Mouse (Mus musculus) intestine, embryonic 14.5 days (tissue): ENCODE results near the gene Vgll4. TPM values are rescaled to one million over a fixed set of nuclear protein-coding genes. Genes with fewer than 3 reads are reported as not detected.

Experiments used
- ATAC-seq: fragments of 200-750 bp; cut with Nextera tagmentation; replicated peaks from 2 replicates; pipeline ENCODE4 v1.8.0; 2017; ENCODE audit warnings: low read depth, moderate number of reproducible peaks, moderate TSS enrichment, moderate library complexity; ENCODE audit not compliant: low FRiP score, low TSS enrichment
- DNase-seq: peaks from one replicate; pipeline ENCODE4 v3.0.0-alpha.2; 2018; ENCODE audit warnings: low spot score
- H3K27ac ChIP-seq: fragments of 300-500 bp; sonication (generic); 2 replicates; pipeline ENCODE4 v1.5.1; 2014; ENCODE audit warnings: low read depth, mild to moderate bottlenecking, control low read depth
- H3K27me3 ChIP-seq: fragments of 300-500 bp; sonication (generic); replicated peaks from 2 replicates; pipeline ENCODE4 v1.6.1; 2014; ENCODE audit warnings: low read length, control low read depth; ENCODE audit not compliant: control insufficient read depth, insufficient read depth
- H3K36me3 ChIP-seq: fragments of 300-500 bp; sonication (generic); 2 replicates; pipeline ENCODE4 v1.6.1; 2014; ENCODE audit warnings: low read length, control low read depth; ENCODE audit not compliant: control insufficient read depth, insufficient read depth
- H3K4me1 ChIP-seq: fragments of 300-500 bp; sonication (generic); replicated peaks from 2 replicates; pipeline ENCODE4 v1.6.1; 2014; ENCODE audit warnings: low read length, control low read depth, mixed read lengths; ENCODE audit not compliant: control insufficient read depth, insufficient read depth
- H3K4me2 ChIP-seq: fragments of 300-500 bp; sonication (generic); 2 replicates; pipeline ENCODE4 v1.6.1; 2014; ENCODE audit warnings: low read length
- H3K4me3 ChIP-seq: fragments of 300-500 bp; sonication (generic); 2 replicates; pipeline ENCODE4 v1.5.1; 2014; ENCODE audit warnings: low read depth, low read length, control low read depth, mixed read lengths
- H3K9ac ChIP-seq: fragments of 300-500 bp; sonication (generic); 2 replicates; pipeline ENCODE4 v1.6.1; 2014; ENCODE audit warnings: mild to moderate bottlenecking, low read length
- H3K9me3 ChIP-seq: fragments of 300-500 bp; sonication (generic); 2 replicates; pipeline ENCODE4 v1.6.1; 2016; ENCODE audit warnings: low read length, control low read depth; ENCODE audit not compliant: control insufficient read depth
- WGBS: fragments of 180-500 bp; shearing (Covaris S2); extraction: QIAGEN DNeasy Blood & Tissue Kit; methylation state at CpG from one replicate; pipeline ENCODE4 v1.1.7; 2014; 5-methylcytosine and 5-hydroxymethylcytosine counted together
- polyA plus RNA-seq: library from polyadenylated mRNA; unstranded; fragments of >200 nt; fragmentation: Nextera tagmentation; extraction: Ambion mirVana; gene quantifications from 2 replicates; pipeline ENCODE4 v1.2.1, GENCODE M21; 2014

The Vgll4 gene
- polyA plus RNA-seq, 1 experiment from 2014 or later: 72.0 TPM

DNA sequence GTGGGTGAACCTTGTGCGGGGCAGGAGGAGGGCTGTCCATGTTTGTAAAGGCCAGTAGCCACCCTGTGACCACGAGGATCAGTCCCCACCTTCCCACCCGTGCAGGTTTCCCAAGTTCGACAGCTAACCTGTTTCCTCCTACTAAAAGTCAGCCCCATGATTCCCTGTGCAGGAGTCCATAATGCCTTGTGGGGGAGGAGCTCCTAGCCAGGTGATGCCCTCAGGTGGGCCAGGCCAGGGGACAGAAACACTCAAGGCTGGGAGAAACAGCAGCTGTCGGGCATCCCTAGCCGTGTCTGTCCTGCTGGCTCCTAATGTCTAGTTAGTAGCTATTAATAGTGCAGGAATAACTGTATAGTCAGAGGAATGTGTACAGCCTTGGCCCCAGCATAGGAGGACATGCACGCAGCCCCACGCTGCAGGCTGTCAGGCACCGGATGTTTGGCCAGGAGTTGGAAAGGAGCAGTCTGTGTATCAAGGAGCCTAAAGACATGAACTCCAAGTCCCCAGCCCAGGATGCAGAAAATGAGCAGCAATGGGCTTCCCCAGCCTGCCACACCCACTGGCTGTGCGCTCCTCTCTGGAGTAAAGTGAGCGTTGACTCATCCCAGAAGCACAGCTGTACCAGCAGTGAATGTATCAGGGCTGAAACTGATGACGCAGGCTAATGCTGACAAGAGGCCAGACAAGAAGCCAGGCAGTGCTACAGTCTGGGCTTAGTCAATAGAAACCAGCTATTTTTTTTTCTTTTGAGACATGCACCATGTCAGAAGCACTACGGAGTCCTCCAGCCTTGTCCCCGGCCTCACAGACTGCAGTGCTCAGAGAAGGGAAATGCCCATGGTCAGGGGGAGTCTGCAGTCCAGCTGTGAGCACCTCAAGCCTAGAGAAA lies 108.9 kb downstream of the Vgll4 start:
- H3K4me2 ChIP-seq: no peak overlapping the region
- DNase-seq: no peak
- ATAC-seq: no peak
- WGBS: 74% methylated on average over 14 of the region's 14 CpGs
- H3K9ac ChIP-seq: no peak overlapping the region
- H3K4me1 ChIP-seq: peaks cover 3% of the 10 kb centered on the region
- H3K4me3 ChIP-seq: no peak overlapping the region
- peak overlapping the region; percentile 27; the same call in 1 of the 2 replicates for H3K27ac ChIP-seq
- no peaks in the 10 kb centered on the region for H3K27me3 ChIP-seq
- H3K36me3 ChIP-seq: peaks cover 54% of the 10 kb centered on the region
- H3K9me3 ChIP-seq: no peaks in the 10 kb centered on the region

GRCm38 (mm10) chr6:114858722-114859053 lies 111.1 kb downstream of the Vgll4 start:
- Histone ChIP-seq H3K4me1 (peaks cover 19% of the 10 kb centered on the region), H3K27me3 (no peaks in the 10 kb centered on the region), H3K4me3 (no peak overlapping the region), H3K9me3 (no peaks in the 10 kb centered on the region), H3K9ac (no peak overlapping the region), H3K27ac (no peak overlapping the region), H3K4me2 (no peak overlapping the region), H3K36me3 (peaks cover 49% of the 10 kb centered on the region)
- DNase-seq (no peak), ATAC-seq (no peak)
- WGBS: 80% methylated on average over 4 of the region's 4 CpGs

GRCm38 (mm10) chr6:114857996-114858721 lies 111.6 kb downstream of the Vgll4 start:
- no peak overlapping the region for H3K4me3 ChIP-seq
- no peak overlapping the region for H3K27ac ChIP-seq
- 80% methylated on average over 3 of the region's 3 CpGs for WGBS
- peaks cover 19% of the 10 kb centered on the region for H3K4me1 ChIP-seq
- no peak for DNase-seq
- no peak overlapping the region for H3K4me2 ChIP-seq
- no peak for ATAC-seq
- H3K36me3 ChIP-seq: peaks cover 44% of the 10 kb centered on the region
- no peaks in the 10 kb centered on the region for H3K9me3 ChIP-seq
- H3K27me3 ChIP-seq: no peaks in the 10 kb centered on the region
- H3K9ac ChIP-seq: no peak overlapping the region

DNA sequence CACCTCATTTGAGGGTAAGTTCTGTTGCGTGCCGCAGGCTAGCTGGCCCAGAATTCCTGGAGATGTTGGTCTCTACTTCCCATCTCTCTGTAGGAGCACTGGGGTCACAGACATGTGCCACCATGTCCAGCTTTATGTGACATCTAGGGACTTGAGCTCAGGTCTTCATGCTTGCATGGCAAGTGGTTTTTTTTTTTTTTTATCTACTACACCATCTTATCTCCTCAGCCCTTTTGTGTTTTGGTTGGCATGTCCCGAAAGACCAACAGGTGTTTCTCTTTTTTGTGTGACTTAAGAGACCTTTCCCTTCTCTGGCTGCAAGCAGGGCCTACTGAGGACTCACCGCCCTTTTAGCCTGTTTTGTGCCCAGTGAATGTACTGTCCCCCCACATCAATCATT lies 113.3 kb downstream of the Vgll4 start:
- 77% methylated on average over 4 of the region's 4 CpGs for WGBS
- peaks cover 19% of the 10 kb centered on the region for H3K4me1 ChIP-seq
- no peaks in the 10 kb centered on the region for H3K9me3 ChIP-seq
- no peak overlapping the region for H3K4me2 ChIP-seq
- H3K36me3 ChIP-seq: peaks cover 27% of the 10 kb centered on the region
- no peak for ATAC-seq
- H3K27ac ChIP-seq: no peak overlapping the region
- no peak overlapping the region for H3K4me3 ChIP-seq
- no peak overlapping the region for H3K9ac ChIP-seq
- H3K27me3 ChIP-seq: no peaks in the 10 kb centered on the region
- no peak for DNase-seq

GRCm38 (mm10) chr6:114855644-114856043 lies 114.2 kb downstream of the Vgll4 start:
- peaks cover 19% of the 10 kb centered on the region for H3K4me1 ChIP-seq
- peak overlapping the region; percentile 25; the same call in 1 of the 2 replicates for H3K27ac ChIP-seq
- H3K27me3 ChIP-seq: no peaks in the 10 kb centered on the region
- H3K9ac ChIP-seq: no peak overlapping the region
- DNase-seq: no peak
- H3K4me3 ChIP-seq: no peak overlapping the region
- peaks cover 19% of the 10 kb centered on the region for H3K36me3 ChIP-seq
- H3K4me2 ChIP-seq: no peak overlapping the region
- H3K9me3 ChIP-seq: no peaks in the 10 kb centered on the region
- 27% methylated on average over 3 of the region's 3 CpGs for WGBS
- ATAC-seq: no peak

GRCm38 (mm10) chr6:114854368-114854767 lies 115.4 kb downstream of the Vgll4 start:
- no peak for ATAC-seq
- no peak for DNase-seq
- WGBS: 46% methylated on average over 2 of the region's 2 CpGs
- Histone ChIP-seq H3K27ac (no peak overlapping the region), H3K4me3 (no peak overlapping the region), H3K9ac (no peak overlapping the region), H3K4me1 (peaks cover 19% of the 10 kb centered on the region), H3K36me3 (peaks cover 11% of the 10 kb centered on the region), H3K9me3 (no peaks in the 10 kb centered on the region), H3K27me3 (no peaks in the 10 kb centered on the region), H3K4me2 (no peak overlapping the region)

DNA sequence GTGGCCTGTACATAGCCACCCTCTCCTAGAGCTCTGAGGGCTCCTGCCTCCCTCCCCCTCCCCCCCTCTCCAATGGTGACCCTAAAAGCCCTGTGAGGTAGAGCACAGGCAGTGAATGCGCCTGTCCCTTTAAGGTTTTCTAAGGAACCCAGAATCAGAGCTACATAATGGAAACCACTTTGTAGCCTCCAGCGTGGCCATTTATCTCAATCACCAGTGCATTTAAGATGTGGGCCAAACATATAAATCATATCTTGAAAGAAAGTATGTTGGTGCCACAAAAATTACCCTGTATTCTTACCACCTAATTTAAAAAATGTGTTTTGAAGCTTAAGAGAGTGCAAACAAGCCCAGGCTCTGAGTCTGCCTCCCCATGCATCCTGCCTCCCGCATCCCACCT lies 117.1 kb downstream of the Vgll4 start:
- no peak overlapping the region for H3K9ac ChIP-seq
- no peaks in the 10 kb centered on the region for H3K36me3 ChIP-seq
- DNase-seq: no peak
- WGBS: 42% methylated on average over 3 of the region's 3 CpGs
- H3K27ac ChIP-seq: no peak overlapping the region
- no peaks in the 10 kb centered on the region for H3K9me3 ChIP-seq
- ATAC-seq: no peak
- H3K4me3 ChIP-seq: no peak overlapping the region
- no peaks in the 10 kb centered on the region for H3K27me3 ChIP-seq
- H3K4me2 ChIP-seq: no peak overlapping the region
- peaks cover 19% of the 10 kb centered on the region for H3K4me1 ChIP-seq

GRCm38 (mm10) chr6:114851688-114852087 lies 118.1 kb downstream of the Vgll4 start:
- Histone ChIP-seq H3K27me3 (no peaks in the 10 kb centered on the region), H3K4me3 (no peak overlapping the region), H3K4me2 (no peak overlapping the region), H3K4me1 (peaks cover 19% of the 10 kb centered on the region), H3K36me3 (no peaks in the 10 kb centered on the region), H3K9ac (no peak overlapping the region), H3K27ac (no peak overlapping the region), H3K9me3 (no peaks in the 10 kb centered on the region)
- no peak for ATAC-seq
- WGBS: 33% methylated on average over 7 of the region's 7 CpGs
- no peak for DNase-seq
